Mouse (Mus musculus): ENCODE measurements around the gene Slc45a2. TPM values are rescaled to one million over a fixed set of nuclear protein-coding genes. Genes with fewer than 3 reads are reported as not detected.
A peak's percentile ranks its signal among the peaks of the same experiment; 100 is the strongest.

The Slc45a2 gene
- total RNA-seq, 2 experiments from 2014 or later = not detected

- intact Hi-C loops (cut with DNase I) = no loop called here
- no peak for DNase-seq
These were observed 689 bp upstream of the Slc45a2 start for GRCm38 (mm10) chr15:10999832-11000231.

DNA sequence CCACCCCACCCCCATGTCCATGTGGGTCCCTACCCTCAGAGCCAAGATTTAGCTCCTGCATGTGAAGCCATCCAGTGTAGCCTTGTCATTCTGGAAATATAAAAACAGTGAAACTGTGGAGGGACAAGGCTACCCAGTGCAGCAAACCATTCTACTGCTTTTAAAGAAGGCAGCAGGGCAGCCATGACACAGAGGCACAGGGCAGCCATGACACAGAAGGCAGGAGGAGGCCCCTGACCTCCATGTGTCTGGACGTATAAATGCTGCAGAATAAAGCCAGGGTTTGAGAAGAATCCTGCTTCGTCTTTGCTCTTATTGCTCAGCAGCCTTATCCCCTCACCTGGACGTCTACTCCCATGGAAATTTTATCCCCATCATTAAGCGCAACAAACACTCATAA lies 3.3 kb downstream of the Slc45a2 start:
- no peak for DNase-seq
- intact Hi-C loops (cut with DNase I) = no loop called here

- DNase-seq = no peak
- intact Hi-C loops (cut with DNase I) = no loop called here
These were observed 4.1 kb downstream of the Slc45a2 start for GRCm38 (mm10) chr15:11004646-11005045.

DNA sequence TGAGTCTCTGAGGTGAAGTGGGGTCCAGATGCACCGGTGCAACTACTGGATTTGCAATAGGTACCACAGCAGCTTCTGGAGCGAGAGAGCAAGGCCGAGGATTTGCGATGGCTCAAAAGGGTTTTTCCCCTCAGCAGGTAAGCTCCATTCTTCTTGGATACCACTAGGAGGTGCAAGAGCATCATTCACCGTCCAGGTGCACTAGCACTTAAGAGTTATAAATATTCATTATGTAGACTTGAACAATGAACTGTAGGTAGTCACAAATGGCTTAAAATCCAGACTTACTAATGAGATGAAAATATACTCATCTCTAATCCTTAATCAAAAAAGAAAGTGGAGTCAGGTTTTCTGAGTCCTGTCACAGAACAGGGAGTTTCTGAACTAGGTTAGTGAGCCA lies 8.2 kb downstream of the Slc45a2 start:
- intact Hi-C loops (cut with DNase I) = no loop called here
- no peak for DNase-seq

- intact Hi-C loops (cut with DNase I) = no loop called here
- DNase-seq = no peak
These were observed 10.5 kb downstream of the Slc45a2 start for GRCm38 (mm10) chr15:11010976-11011548.

DNA sequence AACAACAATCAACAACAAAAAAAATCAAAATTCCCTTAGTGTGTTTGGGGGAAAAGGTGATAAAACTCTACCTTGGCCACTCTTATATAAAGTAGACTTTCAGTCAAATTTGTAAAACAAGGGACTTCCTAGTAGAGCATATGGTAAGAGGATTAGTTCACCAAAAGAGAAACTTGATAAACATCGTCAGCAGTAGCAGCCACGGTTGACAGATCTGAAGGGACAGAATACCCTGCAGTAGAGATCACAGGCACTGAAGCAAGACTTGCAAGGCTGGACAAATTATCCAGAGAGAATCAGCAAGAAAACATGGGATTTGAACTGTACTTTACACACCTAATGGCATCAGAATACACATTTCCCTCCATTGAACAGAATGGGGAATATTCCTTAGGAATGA lies 14.4 kb downstream of the Slc45a2 start:
- intact Hi-C loops (cut with DNase I) = no loop called here
- DNase-seq = no peak

GRCm38 (mm10) chr15:11026801-11027561 lies 26.5 kb downstream of the Slc45a2 start:
- intact Hi-C loops (cut with DNase I) = no loop called here
- no peak for DNase-seq

DNA sequence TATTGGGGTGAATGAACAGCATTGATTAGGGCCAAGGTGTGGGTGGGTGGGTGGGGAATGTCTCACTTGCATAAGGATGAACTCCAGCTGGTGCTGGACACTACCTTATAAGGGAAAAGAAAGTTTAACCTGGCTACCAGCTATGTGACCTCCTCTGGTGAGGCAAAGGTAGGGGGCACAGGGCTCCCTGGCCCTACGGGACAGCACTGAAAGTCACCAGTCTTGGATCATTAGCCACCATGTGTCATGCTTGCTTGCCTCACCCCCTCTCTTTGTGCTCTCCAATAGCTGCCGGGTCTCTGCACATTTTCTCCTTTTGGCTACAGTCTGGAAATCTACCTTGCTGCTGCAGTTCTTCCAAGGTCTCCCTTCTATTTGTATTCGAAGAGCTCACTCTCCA lies 29.7 kb downstream of the Slc45a2 start:
- intact Hi-C loops (cut with DNase I) = no loop called here
- no peak for DNase-seq

- DNase-seq = no peak
- intact Hi-C loops (cut with DNase I) = no loop called here
These were observed 35.5 kb downstream of the Slc45a2 start for GRCm38 (mm10) chr15:11035947-11036474.

- intact Hi-C loops (cut with DNase I) = no loop called here
These were observed 36.2 kb downstream of the Slc45a2 start for GRCm38 (mm10) chr15:11036535-11037375.

GRCm38 (mm10) chr15:11037376-11037695 lies 36.8 kb downstream of the Slc45a2 start:
- no peak for DNase-seq
- intact Hi-C loops (cut with DNase I) = no loop called here

More at GRCm38 (mm10) chr15:11036535-11037375, 36.2 kb downstream of the Slc45a2 start:
- peak in 1 of 2 experiments; percentile 6 for DNase-seq

DNA sequence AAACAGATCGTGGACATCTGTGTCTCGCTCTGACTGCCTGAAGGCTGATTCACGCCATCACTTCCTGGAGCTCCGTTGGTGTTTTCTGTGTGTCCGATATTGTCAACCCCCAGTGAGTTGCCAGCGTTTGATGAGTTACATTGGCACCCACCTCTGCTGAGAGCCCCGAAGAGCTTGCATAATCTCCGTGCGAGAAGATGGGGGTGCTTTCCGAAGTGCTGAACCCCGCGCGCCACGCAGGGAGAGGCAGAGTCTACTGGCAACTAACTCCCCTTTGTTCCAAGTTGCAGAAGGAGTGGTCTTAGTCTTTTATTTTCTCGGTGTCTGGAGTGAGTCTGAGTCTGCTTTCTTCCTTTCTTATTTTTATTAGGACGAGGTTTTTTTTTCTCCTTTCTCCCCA lies 37.2 kb downstream of the Slc45a2 start, which contains the start of gene Rxfp3:
Rxfp3 (minus strand) TSS at position 281 of the 400 bp plus-strand sequence.
- DNase-seq = peak in 1 of 2 experiments; percentile 2
- intact Hi-C loops (cut with DNase I) = loop anchor here (1.0 to 2.0 kb wide), 3 partner anchors 117 to 343 kb away; no protein-coding TSS in a partner anchor

- peak; percentile 62 to 63 for DNase-seq
- intact Hi-C loops (cut with DNase I) = loop anchor here (1.0 to 2.0 kb wide), 3 partner anchors 118 to 342 kb away; no protein-coding TSS in a partner anchor
These were observed 38.0 kb downstream of the Slc45a2 start for GRCm38 (mm10) chr15:11038476-11038875.

DNA sequence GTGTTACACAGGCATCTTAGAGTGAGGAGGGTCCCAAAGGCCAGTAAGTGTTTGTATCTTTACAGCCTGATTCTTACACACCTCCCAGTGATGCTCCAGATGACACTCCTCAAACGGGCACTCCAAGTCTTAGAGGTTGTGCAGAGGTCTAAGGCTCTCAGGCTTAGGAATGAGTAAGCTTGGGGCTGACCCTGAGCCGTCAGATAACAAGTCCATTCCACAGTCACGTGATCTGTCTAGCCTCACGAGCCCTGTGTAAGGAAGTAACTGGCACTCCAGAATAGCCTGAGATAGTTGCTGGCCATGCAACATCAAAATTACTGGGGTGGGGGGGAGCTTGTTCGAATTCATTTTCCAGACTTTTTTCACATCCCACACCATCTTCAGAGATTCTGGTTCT lies 39.5 kb downstream of the Slc45a2 start:
- no peak for DNase-seq
- intact Hi-C loops (cut with DNase I) = no loop called here

DNA sequence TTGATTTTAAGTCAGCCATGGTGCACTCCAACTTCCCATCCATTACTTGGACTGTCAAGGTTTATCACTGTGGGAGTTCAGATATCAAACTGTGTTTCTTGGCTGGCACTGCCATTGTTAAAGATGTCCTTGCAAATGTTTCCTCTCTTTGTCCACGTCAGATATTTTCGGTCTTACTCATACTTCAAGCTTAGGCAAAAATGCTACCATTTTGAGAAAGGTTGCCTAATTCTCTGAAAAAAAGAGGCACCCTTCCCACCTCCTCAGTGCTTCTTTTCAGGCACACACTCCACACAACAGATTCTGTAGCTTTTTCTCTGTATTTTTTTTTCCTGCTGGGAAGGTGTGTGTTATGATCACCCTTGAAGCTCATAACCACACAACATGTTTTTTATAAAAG lies 40.7 kb downstream of the Slc45a2 start:
- no peak for DNase-seq
- intact Hi-C loops (cut with DNase I) = no loop called here

- intact Hi-C loops (cut with DNase I) = no loop called here
- no peak for DNase-seq
These were observed 42.3 kb downstream of the Slc45a2 start for GRCm38 (mm10) chr15:11042828-11043227.

GRCm38 (mm10) chr15:11053678-11054439 lies 53.3 kb downstream of the Slc45a2 start:
- DNase-seq = no peak
- intact Hi-C loops (cut with DNase I) = no loop called here

DNA sequence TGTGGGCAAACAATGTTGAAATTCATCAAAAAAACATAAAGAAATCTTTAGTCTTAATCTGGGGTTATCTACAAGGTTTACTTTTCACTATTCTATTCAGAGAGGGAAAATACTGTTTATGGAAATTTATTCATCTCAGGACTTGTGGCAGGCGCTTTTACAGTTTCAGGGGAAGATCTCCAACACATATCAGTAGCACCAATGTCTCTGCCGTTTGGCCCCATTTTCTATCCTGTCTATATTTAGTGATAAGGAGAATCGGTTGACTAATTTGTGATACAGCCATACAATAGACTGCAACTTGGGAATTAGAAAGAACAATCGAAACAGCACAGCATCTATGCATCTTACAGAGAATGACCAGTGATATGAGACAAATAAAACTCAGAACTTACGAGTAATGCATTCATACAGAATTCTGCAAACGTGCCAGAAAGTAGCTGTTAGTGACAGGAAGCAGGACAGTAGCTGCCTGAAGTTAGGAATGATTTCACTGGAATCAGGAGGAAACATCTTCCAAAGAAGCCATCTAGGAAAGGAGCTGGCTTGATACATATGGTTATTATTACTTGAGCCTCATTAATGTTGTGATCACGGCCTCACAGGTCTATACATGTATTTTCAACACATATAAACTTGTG lies 54.0 kb downstream of the Slc45a2 start:
- DNase-seq = no peak
- intact Hi-C loops (cut with DNase I) = no loop called here

DNA sequence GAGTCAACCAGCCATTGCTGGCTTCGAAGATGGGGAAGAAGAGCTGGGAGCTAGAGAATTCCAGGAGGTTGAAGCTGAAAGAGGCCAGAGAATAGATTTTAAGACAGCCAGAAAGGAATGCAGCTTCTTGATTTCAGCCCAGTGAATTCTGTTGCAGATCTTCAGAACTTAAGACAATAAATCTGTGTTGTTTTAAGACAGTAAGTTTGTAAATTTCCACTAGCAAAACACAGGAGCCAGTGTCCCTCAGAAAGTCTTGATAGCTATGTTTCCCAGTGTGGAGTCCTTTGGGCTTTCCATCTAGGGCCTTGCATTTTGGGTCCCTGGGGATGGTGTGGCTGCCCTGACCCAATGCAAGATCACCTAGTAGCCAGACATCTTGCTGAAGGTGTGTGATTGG lies 62.4 kb downstream of the Slc45a2 start:
- no peak for DNase-seq
- intact Hi-C loops (cut with DNase I) = loop anchor here (2.0 kb wide), 1 partner anchor 58 kb away; no protein-coding TSS in a partner anchor

GRCm38 (mm10) chr15:11064160-11064557 lies 63.6 kb downstream of the Slc45a2 start:
- DNase-seq = no peak
- intact Hi-C loops (cut with DNase I) = no loop called here

Measured in heart, postnatal 36 days (tissue).